Mouse (Mus musculus) gastrocnemius, adult 18-20 months (tissue): ENCODE measurements at regions not wholly inside any gene's neighbourhood (a gene's known extent, or its start where the extent isn't known, plus 50 kb on each side); places are given as distances from the start of the nearest gene placed in this dataset.

Experiments used
- DNase-seq: peaks from one replicate; pipeline ENCODE4 v3.0.0; 2021; ENCODE audit warnings: low spot score

GRCm38 (mm10) chr5:53381492-53382199, 84.3 kb upstream of the Rbpj start:
- DNase-seq: peak; percentile 45

- DNase-seq: no peak
Measured at GRCm38 (mm10) chr5:53384026-53384425, 81.9 kb upstream of the Rbpj start.

GRCm38 (mm10) chr5:53385513-53386148, 80.3 kb upstream of the Rbpj start:
- no peak for DNase-seq

GRCm38 (mm10) chr5:53393571-53393970, 72.4 kb upstream of the Rbpj start:
- no peak for DNase-seq

DNA sequence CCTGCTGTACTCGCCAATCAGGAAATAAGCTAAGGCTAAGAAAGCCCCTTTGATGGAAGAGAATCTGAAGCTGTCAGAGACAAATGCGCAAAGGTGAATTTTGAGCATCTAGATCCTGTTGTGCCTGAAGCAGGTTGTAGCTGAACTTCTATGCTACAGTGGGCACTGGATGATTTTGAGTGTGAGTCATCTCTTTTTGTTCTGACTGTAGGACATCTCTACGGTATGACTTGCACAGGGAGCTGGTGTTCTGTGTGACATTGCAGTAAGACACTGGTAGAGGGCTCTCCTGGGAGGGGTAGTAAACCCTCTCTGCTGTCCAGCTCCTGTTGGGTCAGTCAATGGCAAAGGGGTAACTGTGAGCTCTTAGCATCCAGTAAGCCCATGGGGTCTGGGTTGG, 71.4 kb upstream of the Rbpj start:
- DNase-seq: no peak

DNA sequence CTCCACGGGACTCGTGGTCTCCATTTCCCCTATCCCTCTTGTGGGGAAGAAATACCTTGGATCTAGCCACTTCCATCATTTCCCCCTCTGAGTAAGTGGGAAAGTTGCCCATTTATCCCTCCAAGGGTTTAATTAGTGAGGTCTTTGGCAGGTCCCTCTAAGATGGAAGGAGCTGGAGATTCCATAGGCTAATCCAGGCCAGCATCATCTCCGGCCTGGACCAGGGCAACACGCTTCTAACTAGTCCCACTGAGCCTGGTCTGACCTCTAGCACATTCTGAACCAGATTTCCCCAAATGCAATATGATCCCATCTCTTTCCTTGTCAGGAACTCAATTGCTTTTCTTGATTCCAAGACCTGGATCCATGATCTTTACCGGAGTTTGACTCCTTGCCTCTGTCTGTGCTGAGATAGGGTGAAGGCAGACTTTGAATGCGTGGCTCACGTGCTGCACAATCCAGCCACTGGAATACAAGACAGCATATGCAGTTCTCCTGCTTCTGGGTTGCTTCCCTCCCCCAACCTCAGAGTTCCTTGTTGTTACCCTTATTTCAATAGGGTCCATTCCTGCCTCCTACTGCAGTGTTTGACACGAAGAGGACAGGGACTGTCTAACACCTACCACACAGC, 67.4 kb upstream of the Rbpj start:
- no peak for DNase-seq

DNA sequence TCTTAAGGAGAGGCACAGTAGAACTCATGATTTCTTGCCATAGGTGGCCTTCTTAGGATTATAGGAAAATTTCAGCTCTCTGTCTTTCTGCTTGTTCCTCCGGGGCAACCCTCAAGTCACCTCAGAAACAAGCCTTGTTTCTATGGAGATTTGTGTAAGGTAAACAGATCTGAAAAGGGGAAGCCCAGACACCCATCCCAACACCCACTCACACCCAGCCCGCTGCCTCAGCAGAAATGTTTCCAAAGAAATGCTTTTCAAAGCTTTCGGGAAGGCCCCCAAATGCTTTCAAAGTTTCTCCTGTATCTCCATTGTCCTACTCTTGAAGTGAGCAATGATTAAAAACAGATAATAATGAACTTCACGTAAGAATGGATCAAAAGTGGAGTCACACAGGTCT, 64.9 kb upstream of the Rbpj start:
- peak; percentile 34 for DNase-seq

DNA sequence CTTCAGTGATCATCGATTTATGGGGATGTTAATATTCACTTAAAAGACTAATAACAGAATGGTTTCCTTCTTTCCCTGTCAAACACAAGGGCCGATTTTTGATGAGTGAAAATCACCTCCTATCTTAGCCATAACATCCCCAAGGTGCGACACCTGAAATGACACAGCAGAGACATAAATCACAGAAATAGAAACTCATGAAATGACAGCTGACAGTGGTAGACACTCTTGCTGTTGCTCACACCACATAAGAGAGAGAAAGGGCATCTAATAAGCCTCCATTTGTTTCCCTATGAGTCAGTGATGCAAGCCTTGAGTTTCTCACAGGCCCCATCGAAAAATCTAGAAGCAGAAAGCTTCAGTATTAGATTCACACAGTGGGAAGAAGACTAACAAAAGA, 63.9 kb upstream of the Rbpj start:
- no peak for DNase-seq

- DNase-seq: no peak
Measured at GRCm38 (mm10) chr5:53402619-53403151, 63.3 kb upstream of the Rbpj start.

- no peak for DNase-seq
Measured at GRCm38 (mm10) chr5:53405929-53406328, 60.0 kb upstream of the Rbpj start.

GRCm38 (mm10) chr5:53407646-53408045, 58.3 kb upstream of the Rbpj start:
- DNase-seq: no peak

DNA sequence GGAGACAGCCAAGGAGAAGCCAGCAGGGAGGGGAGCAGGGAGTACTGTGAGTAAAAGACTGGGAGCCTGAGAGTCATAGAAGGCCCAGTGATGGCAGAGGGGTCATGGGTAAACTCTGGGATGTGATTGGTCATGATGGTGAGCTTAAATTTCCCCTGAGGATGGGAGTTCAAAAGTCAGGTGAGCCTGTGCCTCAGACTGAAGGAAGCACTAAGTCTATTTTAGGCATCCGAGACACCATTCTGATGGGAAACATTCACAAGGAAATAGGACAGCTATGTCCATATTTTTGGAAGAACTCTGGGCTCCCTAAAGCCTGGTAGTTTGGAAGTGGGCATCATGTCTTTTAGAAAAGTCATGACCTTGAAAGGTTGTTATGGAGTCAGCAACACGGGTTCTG, 57.7 kb upstream of the Rbpj start:
- no peak for DNase-seq

DNA sequence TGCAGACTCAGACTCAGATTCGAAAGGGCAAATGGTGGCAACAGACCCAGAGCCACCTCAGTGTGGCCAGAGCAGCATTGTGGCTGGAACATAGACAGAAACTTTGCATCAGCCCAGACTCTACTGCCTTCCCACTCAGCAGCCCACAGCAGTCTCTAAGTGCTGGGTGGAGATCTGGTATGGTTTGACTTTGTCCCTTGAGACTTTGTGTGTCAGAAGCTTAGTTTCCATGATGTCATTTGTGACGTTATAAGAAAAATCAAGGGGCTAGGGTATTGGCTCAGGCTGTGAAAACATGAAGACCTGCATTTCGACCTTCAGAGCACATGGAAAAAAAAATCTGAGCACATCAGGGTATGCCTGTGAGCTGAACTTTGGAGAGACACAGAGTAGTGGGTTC, 56.2 kb upstream of the Rbpj start:
- no peak for DNase-seq

DNA sequence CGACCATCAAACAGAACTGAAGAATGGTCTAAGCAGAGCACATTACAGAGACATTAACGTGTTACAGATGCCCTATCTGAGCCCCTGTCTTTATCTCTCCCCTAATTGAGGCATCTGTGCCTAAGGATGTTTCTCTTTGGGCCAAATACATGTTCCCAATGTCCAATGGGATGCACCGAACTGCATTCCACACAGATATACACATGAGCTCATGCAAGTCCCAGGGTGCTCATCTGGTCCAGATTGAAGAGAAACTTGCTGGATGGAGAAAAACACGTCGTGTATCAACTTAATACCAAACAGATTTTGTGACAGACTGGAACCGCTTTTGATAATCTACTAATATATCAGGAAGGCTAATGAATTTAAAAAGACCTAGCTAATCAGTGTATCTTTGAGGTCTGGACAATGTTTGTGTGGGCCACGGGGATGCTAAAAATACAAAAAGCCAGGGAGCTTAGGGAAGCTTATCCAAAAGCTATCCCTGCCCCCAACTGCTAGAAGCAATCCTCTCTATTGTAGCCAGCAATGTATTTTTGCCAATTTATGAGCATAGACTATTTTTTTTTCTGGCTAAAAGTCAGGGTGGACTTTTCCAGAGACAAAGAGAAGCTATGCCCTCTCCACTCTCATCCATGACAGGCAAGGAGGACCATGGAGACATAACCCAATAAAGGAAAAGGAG, 53.4 kb upstream of the Rbpj start:
- peak; percentile 44 for DNase-seq

DNA sequence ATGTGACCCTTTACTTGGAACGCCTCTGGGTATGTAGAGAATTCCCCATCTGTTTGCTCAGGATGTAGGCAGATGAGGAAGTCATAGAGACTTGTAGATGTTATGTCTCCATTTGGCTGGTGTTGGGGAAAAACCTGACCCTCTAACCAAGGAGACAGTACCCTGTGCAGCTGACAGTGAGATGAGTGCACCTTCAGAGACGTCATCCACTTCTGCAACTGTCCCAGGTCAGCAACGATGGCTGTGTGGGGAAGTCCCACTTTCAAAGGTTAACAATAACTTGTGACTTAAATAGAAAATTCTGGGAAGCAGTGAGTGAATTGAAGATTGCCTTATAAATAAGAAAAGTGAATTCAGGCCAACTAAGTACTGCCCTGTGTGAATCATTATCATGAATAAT, 52.3 kb upstream of the Rbpj start:
- DNase-seq: no peak

- DNase-seq: no peak
Measured at GRCm38 (mm10) chr5:53415472-53415871, 50.5 kb upstream of the Rbpj start.
